Mouse (Mus musculus) myocyte (in vitro differentiated cells): ENCODE data around the gene Calcoco2. TPM values are rescaled to one million over a fixed set of nuclear protein-coding genes. Genes with fewer than 3 reads are reported as not detected.
"Not testable (repeated sequence)": the region's sequence is repeated elsewhere in the genome, so short reads cannot be mapped to it uniquely, and the experiment has no call there.

ENCODE experiments used
- H3K27me3 ChIP-seq: one replicate; pipeline ENCODE4 v1.6.1; 2011; ENCODE audit not compliant: control insufficient read depth, insufficient read depth, insufficient read length
- H3K36me3 ChIP-seq: one replicate; pipeline ENCODE4 v1.6.1; 2011; ENCODE audit not compliant: control insufficient read depth, insufficient read depth
- H3K4me2 ChIP-seq: one replicate; pipeline ENCODE4 v1.6.1; 2011; ENCODE audit warnings: low read depth, control low read depth
- H3K4me3 ChIP-seq: one replicate; pipeline ENCODE4 v1.5.1; 2011; ENCODE audit warnings: mild to moderate bottlenecking, control low read depth, moderate library complexity
- H3K79me2 ChIP-seq: one replicate; pipeline ENCODE4 v1.6.1; 2011; ENCODE audit not compliant: control insufficient read depth, insufficient read depth
- H3ac ChIP-seq: one replicate; pipeline ENCODE4 v1.6.1; 2011; ENCODE audit not compliant: control insufficient read depth, insufficient read length
- CEBPB ChIP-seq: IDR thresholded peaks from 2 replicates; pipeline ENCODE4 v1.6.1; 2011; ENCODE audit warnings: mild to moderate bottlenecking, moderate library complexity; ENCODE audit not compliant: poor library complexity, insufficient read depth, severe bottlenecking
- E2F4 ChIP-seq: IDR thresholded peaks from one replicate; pipeline ENCODE4 v1.6.1; 2011; ENCODE audit warnings: mild to moderate bottlenecking, control low read depth, moderate library complexity; ENCODE audit not compliant: insufficient read depth
- MAX ChIP-seq: IDR thresholded peaks from one replicate; pipeline ENCODE4 v1.6.1; 2011; ENCODE audit warnings: low read depth, mild to moderate bottlenecking, control low read depth
- MYOD1 ChIP-seq, 3 experiments: IDR thresholded peaks; one replicate each; pipeline ENCODE4 v1.6.1; 2011; ENCODE audit warnings: control low read depth in 2 of 3, low read depth in 2 of 3, mild to moderate bottlenecking in 2 of 3, moderate library complexity in 1 of 3; ENCODE audit not compliant: insufficient read length in 2 of 3, control insufficient read depth in 1 of 3
- MYOG ChIP-seq, 3 experiments: IDR thresholded peaks; one replicate each; pipeline ENCODE4 v1.6.1; 2011; ENCODE audit warnings: control low read depth in 2 of 3, low read depth in 2 of 3, mild to moderate bottlenecking in 2 of 3; ENCODE audit not compliant: insufficient read length in 2 of 3, control insufficient read depth in 1 of 3, insufficient read depth in 1 of 3
- POLR2A ChIP-seq: IDR thresholded peaks from one replicate; pipeline ENCODE4 v1.6.1; 2011; ENCODE audit warnings: low read depth, mild to moderate bottlenecking, control low read depth, moderate library complexity; ENCODE audit not compliant: insufficient read length
- POLR2AphosphoS2 ChIP-seq: IDR thresholded peaks from one replicate; pipeline ENCODE4 v1.6.1; 2011; ENCODE audit warnings: low read depth, control low read depth; ENCODE audit not compliant: insufficient read length
- REST ChIP-seq: IDR thresholded peaks from one replicate; pipeline ENCODE4 v1.6.1; 2011; ENCODE audit warnings: mild to moderate bottlenecking, control low read depth, moderate library complexity; ENCODE audit not compliant: insufficient read depth, insufficient read length
- SRF ChIP-seq: IDR thresholded peaks from one replicate; pipeline ENCODE4 v1.6.1; 2011; ENCODE audit warnings: low read depth; ENCODE audit not compliant: control insufficient read depth, insufficient read length
- TCF12 ChIP-seq: IDR thresholded peaks from one replicate; pipeline ENCODE4 v1.6.1; 2011; ENCODE audit warnings: mild to moderate bottlenecking, control low read depth; ENCODE audit not compliant: poor library complexity, insufficient read depth, severe bottlenecking
- TCF3 ChIP-seq: IDR thresholded peaks from one replicate; pipeline ENCODE4 v1.6.1; 2011; ENCODE audit warnings: low read depth, control low read depth; ENCODE audit not compliant: insufficient read length
- USF1 ChIP-seq: IDR thresholded peaks from one replicate; pipeline ENCODE4 v1.6.1; 2011; ENCODE audit warnings: low read depth, mild to moderate bottlenecking, control low read depth, moderate library complexity
- polyA plus RNA-seq: library from polyadenylated mRNA; unstranded; fragments of >200 nt; fragmentation: generic; extraction: Trizol; gene quantifications from one replicate; pipeline ENCODE4 v1.2.1, GENCODE M21; 2012; ENCODE audit warnings: missing spikeins

Gene Calcoco2
- polyA plus RNA-seq, 1 experiment: not detected

- no peaks in the 10 kb centered on the region for H3K27me3 ChIP-seq
- H3ac ChIP-seq: no peak overlapping the region
- no peak overlapping the region for H3K4me3 ChIP-seq
- no peaks in the 10 kb centered on the region for H3K79me2 ChIP-seq
- no peaks in the 10 kb centered on the region for H3K36me3 ChIP-seq
- no peak overlapping the region for H3K4me2 ChIP-seq
- no peak for TF ChIP-seq MAX
- no peak for TF ChIP-seq USF1
- TF ChIP-seq CEBPB: no peak
- no peak for TF ChIP-seq MYOD1 (IDR thresholded peaks at IDR 0.05; ENCODE audit: control insufficient read depth in 1 of 3, insufficient read length in 2 of 3, low read depth in 2 of 3)
- TF ChIP-seq TCF3: no peak
- no peak for TF ChIP-seq MYOG (IDR thresholded peaks at IDR 0.05; ENCODE audit: control insufficient read depth in 1 of 3, insufficient read depth in 1 of 3, insufficient read length in 2 of 3, low read depth in 2 of 3)
- TF ChIP-seq TCF12: no peak
- TF ChIP-seq REST: no peak
- no peak for TF ChIP-seq POLR2AphosphoS2
- TF ChIP-seq SRF: no peak
- no peak for TF ChIP-seq E2F4
- no peak for TF ChIP-seq POLR2A
Observed at GRCm38 (mm10) chr11:96119401-96119800, 7.6 kb upstream of the Calcoco2 start.

- H3ac ChIP-seq, H3K36me3 ChIP-seq, H3K4me3 ChIP-seq, H3K79me2 ChIP-seq, H3K27me3 ChIP-seq, H3K4me2 ChIP-seq: not testable (repeated sequence)
Observed at GRCm38 (mm10) chr11:96116925-96117324, 5.2 kb upstream of the Calcoco2 start.

GRCm38 (mm10) chr11:96116116-96116515 lies 4.4 kb upstream of the Calcoco2 start:
- no peak overlapping the region for H3K4me2 ChIP-seq
- no peak overlapping the region for H3K4me3 ChIP-seq
- no peak overlapping the region for H3ac ChIP-seq
- TF ChIP-seq MYOD1 (IDR thresholded peaks at IDR 0.05; ENCODE audit: control insufficient read depth in 1 of 3, insufficient read length in 2 of 3, low read depth in 2 of 3): no peak
- no peak for TF ChIP-seq POLR2A
- TF ChIP-seq MYOG (IDR thresholded peaks at IDR 0.05; ENCODE audit: control insufficient read depth in 1 of 3, insufficient read depth in 1 of 3, insufficient read length in 2 of 3, low read depth in 2 of 3): no peak
- TF ChIP-seq CEBPB: no peak
- TF ChIP-seq TCF12: no peak
- TF ChIP-seq REST: no peak
- no peak for TF ChIP-seq USF1
- no peak for TF ChIP-seq MAX
- no peak for TF ChIP-seq TCF3
- no peak for TF ChIP-seq E2F4
- TF ChIP-seq SRF: no peak
- TF ChIP-seq POLR2AphosphoS2: no peak
- H3K79me2 ChIP-seq: no peaks in the 10 kb centered on the region
- H3K36me3 ChIP-seq: no peaks in the 10 kb centered on the region
- no peaks in the 10 kb centered on the region for H3K27me3 ChIP-seq

DNA sequence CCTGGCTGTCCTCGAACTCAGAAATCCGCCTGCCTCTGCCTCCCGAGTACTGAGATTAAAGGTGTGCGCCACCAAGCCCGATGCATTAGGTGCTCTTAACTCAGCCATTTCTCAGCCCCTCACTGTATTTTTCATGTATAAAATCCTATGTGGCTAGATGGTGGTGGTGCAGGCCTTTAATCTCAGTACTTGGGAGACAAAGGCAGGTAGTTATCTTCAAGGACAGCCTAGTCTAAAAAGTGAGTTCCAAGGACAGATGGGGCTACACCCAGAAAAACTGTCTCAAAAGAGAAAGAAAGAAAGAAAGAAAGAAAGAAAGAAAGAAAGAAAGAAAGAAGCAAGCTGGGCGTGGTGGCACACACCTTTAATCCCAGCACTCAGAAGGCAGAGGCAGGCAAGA lies 3.7 kb upstream of the Calcoco2 start:
- TF ChIP-seq MYOD1 (IDR thresholded peaks at IDR 0.05; ENCODE audit: control insufficient read depth in 1 of 3, insufficient read length in 2 of 3, low read depth in 2 of 3) (no peak), CEBPB (no peak), TCF3 (no peak), SRF (no peak), E2F4 (no peak), POLR2A (no peak), MYOG (IDR thresholded peaks at IDR 0.05; ENCODE audit: control insufficient read depth in 1 of 3, insufficient read depth in 1 of 3, insufficient read length in 2 of 3, low read depth in 2 of 3) (no peak), USF1 (no peak), REST (no peak), MAX (no peak), POLR2AphosphoS2 (no peak), TCF12 (no peak)
- no peak overlapping the region for H3K4me2 ChIP-seq
- no peak overlapping the region for H3K4me3 ChIP-seq

GRCm38 (mm10) chr11:96114077-96114476 lies 2.3 kb upstream of the Calcoco2 start:
- TF ChIP-seq E2F4 (no peak), POLR2A (no peak), TCF3 (no peak), TCF12 (no peak), MYOG (IDR thresholded peaks at IDR 0.05; ENCODE audit: control insufficient read depth in 1 of 3, insufficient read depth in 1 of 3, insufficient read length in 2 of 3, low read depth in 2 of 3) (no peak), REST (no peak), SRF (no peak), POLR2AphosphoS2 (no peak), MAX (no peak)
- no peaks in the 10 kb centered on the region for H3K27me3 ChIP-seq

More for the DNA sequence above, 3.7 kb upstream of the Calcoco2 start:
- H3K27me3 ChIP-seq: no peaks in the 10 kb centered on the region
- no peaks in the 10 kb centered on the region for H3K36me3 ChIP-seq
- H3ac ChIP-seq: no peak overlapping the region
- no peaks in the 10 kb centered on the region for H3K79me2 ChIP-seq

DNA sequence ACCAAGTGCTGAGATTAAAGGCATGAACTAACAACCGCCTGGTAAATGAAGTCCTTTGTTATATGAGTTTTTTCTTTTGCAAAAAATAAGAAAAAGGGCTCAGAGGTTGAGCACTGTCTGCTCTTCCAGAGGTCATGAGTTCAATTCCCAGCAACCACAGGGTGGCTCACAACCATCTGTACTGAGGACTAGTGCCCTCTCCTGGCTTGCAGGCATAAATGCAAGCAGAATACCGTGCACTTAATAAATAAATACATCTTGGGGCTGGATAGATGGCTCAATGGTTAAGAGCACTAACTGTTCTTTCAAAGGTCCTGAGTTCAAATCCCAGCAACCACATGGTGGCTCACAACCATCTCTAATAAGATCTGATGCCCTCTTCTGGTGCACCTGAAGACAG lies 814 bp downstream of the Calcoco2 start:
- not testable (repeated sequence) for H3ac ChIP-seq, H3K27me3 ChIP-seq, H3K36me3 ChIP-seq, H3K4me2 ChIP-seq, H3K4me3 ChIP-seq, H3K79me2 ChIP-seq

More at GRCm38 (mm10) chr11:96114077-96114476, 2.3 kb upstream of the Calcoco2 start:
- Histone ChIP-seq H3ac (no peak overlapping the region), H3K36me3 (no peaks in the 10 kb centered on the region), H3K79me2 (no peaks in the 10 kb centered on the region), H3K4me2 (no peak overlapping the region), H3K4me3 (no peak overlapping the region)
